Mouse (Mus musculus): Measurements from ENCODE around the gene Acad11. TPM values are rescaled to one million over a fixed set of nuclear protein-coding genes. Genes with fewer than 3 reads are reported as not detected.

Gene Acad11
- polyA plus RNA-seq, 1 experiment from 2014 or later: 60.6 TPM

- Histone ChIP-seq H3K9ac (ENCODE audit: low read depth, low read length) (no peak overlapping the region), H3K27me3 (replicated peaks; ENCODE audit: control insufficient read depth, insufficient read depth, low read length) (no peaks in the 10 kb centered on the region), H3K4me3 (ENCODE audit: low read depth, low read length) (no peak overlapping the region), H3K36me3 (ENCODE audit: control insufficient read depth, insufficient read depth) (peaks cover 21% of the 10 kb centered on the region; the same call in 1 of the 2 replicates), H3K4me2 (replicated peaks; ENCODE audit: low read depth) (no peak overlapping the region), H3K9me3 (ENCODE audit: control insufficient read depth) (no peaks in the 10 kb centered on the region), H3K27ac (ENCODE audit: low read depth, low read length) (no peak overlapping the region), H3K4me1 (replicated peaks; ENCODE audit: control insufficient read depth, insufficient read depth, low read length) (no peaks in the 10 kb centered on the region)
- peak; percentile 78 for TF ChIP-seq CTCF (IDR thresholded peaks at IDR 0.05; ENCODE audit: low read depth)
- no peak for ATAC-seq
- WGBS: 73% methylated on average over 2 of the region's 2 CpGs
Measured at GRCm38 (mm10) chr9:104075808-104076207, 12.6 kb downstream of the Acad11 start.

GRCm38 (mm10) chr9:104078780-104079179 is 15.6 kb downstream of the Acad11 start:
- ATAC-seq: no peak
- no peak overlapping the region for H3K27ac ChIP-seq (ENCODE audit: low read depth, low read length)
- H3K27me3 ChIP-seq (replicated peaks; ENCODE audit: control insufficient read depth, insufficient read depth, low read length): no peaks in the 10 kb centered on the region
- no peak overlapping the region for H3K4me2 ChIP-seq (replicated peaks; ENCODE audit: low read depth)
- peaks cover 46% of the 10 kb centered on the region for H3K36me3 ChIP-seq (ENCODE audit: control insufficient read depth, insufficient read depth)
- H3K4me1 ChIP-seq (replicated peaks; ENCODE audit: control insufficient read depth, insufficient read depth, low read length): no peaks in the 10 kb centered on the region
- H3K9ac ChIP-seq (ENCODE audit: low read depth, low read length): no peak overlapping the region
- H3K4me3 ChIP-seq (ENCODE audit: low read depth, low read length): no peak overlapping the region
- H3K9me3 ChIP-seq (ENCODE audit: control insufficient read depth): no peaks in the 10 kb centered on the region
- TF ChIP-seq CTCF (IDR thresholded peaks at IDR 0.05; ENCODE audit: low read depth): no peak
- 100% methylated on average over 1 of the region's 1 CpGs for WGBS

GRCm38 (mm10) chr9:104079379-104079778 is 16.2 kb downstream of the Acad11 start:
- Histone ChIP-seq H3K27me3 (replicated peaks; ENCODE audit: control insufficient read depth, insufficient read depth, low read length) (no peaks in the 10 kb centered on the region), H3K36me3 (ENCODE audit: control insufficient read depth, insufficient read depth) (peaks cover 49% of the 10 kb centered on the region), H3K9ac (ENCODE audit: low read depth, low read length) (no peak overlapping the region), H3K4me1 (replicated peaks; ENCODE audit: control insufficient read depth, insufficient read depth, low read length) (no peaks in the 10 kb centered on the region), H3K9me3 (ENCODE audit: control insufficient read depth) (no peaks in the 10 kb centered on the region), H3K27ac (ENCODE audit: low read depth, low read length) (no peak overlapping the region), H3K4me3 (ENCODE audit: low read depth, low read length) (no peak overlapping the region), H3K4me2 (replicated peaks; ENCODE audit: low read depth) (no peak overlapping the region)
- ATAC-seq: peak; percentile 68; the same call in 1 of the 2 replicates
- WGBS: 50% methylated on average over 5 of the region's 5 CpGs
- peak; percentile 83 for TF ChIP-seq CTCF (IDR thresholded peaks at IDR 0.05; ENCODE audit: low read depth)

- Histone ChIP-seq H3K36me3 (ENCODE audit: control insufficient read depth, insufficient read depth) (peaks cover 47% of the 10 kb centered on the region), H3K27me3 (replicated peaks; ENCODE audit: control insufficient read depth, insufficient read depth, low read length) (no peaks in the 10 kb centered on the region), H3K4me2 (replicated peaks; ENCODE audit: low read depth) (no peak overlapping the region), H3K9me3 (ENCODE audit: control insufficient read depth) (no peaks in the 10 kb centered on the region), H3K27ac (ENCODE audit: low read depth, low read length) (no peak overlapping the region), H3K4me1 (replicated peaks; ENCODE audit: control insufficient read depth, insufficient read depth, low read length) (no peaks in the 10 kb centered on the region), H3K9ac (ENCODE audit: low read depth, low read length) (no peak overlapping the region), H3K4me3 (ENCODE audit: low read depth, low read length) (no peak overlapping the region)
- WGBS: 72% methylated on average over 3 of the region's 3 CpGs
- no peak for TF ChIP-seq CTCF (IDR thresholded peaks at IDR 0.05; ENCODE audit: low read depth)
- ATAC-seq: no peak
Measured at GRCm38 (mm10) chr9:104080038-104080437, 16.9 kb downstream of the Acad11 start.

- Histone ChIP-seq H3K9me3 (ENCODE audit: control insufficient read depth) (no peaks in the 10 kb centered on the region), H3K4me1 (replicated peaks; ENCODE audit: control insufficient read depth, insufficient read depth, low read length) (no peaks in the 10 kb centered on the region), H3K36me3 (ENCODE audit: control insufficient read depth, insufficient read depth) (peaks cover 42% of the 10 kb centered on the region), H3K9ac (ENCODE audit: low read depth, low read length) (no peak overlapping the region), H3K27ac (ENCODE audit: low read depth, low read length) (no peak overlapping the region), H3K4me2 (replicated peaks; ENCODE audit: low read depth) (no peak overlapping the region), H3K27me3 (replicated peaks; ENCODE audit: control insufficient read depth, insufficient read depth, low read length) (no peaks in the 10 kb centered on the region), H3K4me3 (ENCODE audit: low read depth, low read length) (no peak overlapping the region)
- ATAC-seq: no peak
- no peak for TF ChIP-seq CTCF (IDR thresholded peaks at IDR 0.05; ENCODE audit: low read depth)
- 71% methylated on average over 4 of the region's 4 CpGs for WGBS
Measured at GRCm38 (mm10) chr9:104085730-104086429, 22.7 kb downstream of the Acad11 start.

- no peaks in the 10 kb centered on the region for H3K27me3 ChIP-seq (replicated peaks; ENCODE audit: control insufficient read depth, insufficient read depth, low read length)
- 67% methylated on average over 8 of the region's 8 CpGs for WGBS
- no peaks in the 10 kb centered on the region for H3K4me1 ChIP-seq (replicated peaks; ENCODE audit: control insufficient read depth, insufficient read depth, low read length)
- no peak overlapping the region for H3K4me2 ChIP-seq (replicated peaks; ENCODE audit: low read depth)
- H3K4me3 ChIP-seq (ENCODE audit: low read depth, low read length): no peak overlapping the region
- H3K9ac ChIP-seq (ENCODE audit: low read depth, low read length): no peak overlapping the region
- no peak for ATAC-seq
- TF ChIP-seq CTCF (IDR thresholded peaks at IDR 0.05; ENCODE audit: low read depth): no peak
- H3K36me3 ChIP-seq (ENCODE audit: control insufficient read depth, insufficient read depth): peaks cover 28% of the 10 kb centered on the region
- H3K9me3 ChIP-seq (ENCODE audit: control insufficient read depth): no peaks in the 10 kb centered on the region
- no peak overlapping the region for H3K27ac ChIP-seq (ENCODE audit: low read depth, low read length)
Measured at GRCm38 (mm10) chr9:104088555-104088954, 25.4 kb downstream of the Acad11 start.

Data from intestine, postnatal 0 days (tissue).